Mouse (Mus musculus) testis, adult 2 months (tissue): ENCODE measurements at regions not wholly inside any gene's neighbourhood (a gene's known extent, or its start where the extent isn't known, plus 50 kb on each side); places are given as distances from the start of the nearest gene placed in this dataset.

ENCODE experiments used
- CTCF ChIP-seq: fragments of 200-500 bp; IDR thresholded peaks from 2 replicates; pipeline ENCODE4 v1.5.1; 2012; ENCODE audit warnings: low read depth, mild to moderate bottlenecking, inconsistent platforms, low read length, moderate library complexity; ENCODE audit not compliant: control insufficient read depth, insufficient read depth, insufficient replicate concordance
- POLR2A ChIP-seq: fragments of 200-500 bp; IDR thresholded peaks from 2 replicates; pipeline ENCODE4 v1.6.1; 2012; ENCODE audit warnings: low read depth, mild to moderate bottlenecking, inconsistent platforms, low read length, moderate library complexity; ENCODE audit not compliant: control insufficient read depth

DNA sequence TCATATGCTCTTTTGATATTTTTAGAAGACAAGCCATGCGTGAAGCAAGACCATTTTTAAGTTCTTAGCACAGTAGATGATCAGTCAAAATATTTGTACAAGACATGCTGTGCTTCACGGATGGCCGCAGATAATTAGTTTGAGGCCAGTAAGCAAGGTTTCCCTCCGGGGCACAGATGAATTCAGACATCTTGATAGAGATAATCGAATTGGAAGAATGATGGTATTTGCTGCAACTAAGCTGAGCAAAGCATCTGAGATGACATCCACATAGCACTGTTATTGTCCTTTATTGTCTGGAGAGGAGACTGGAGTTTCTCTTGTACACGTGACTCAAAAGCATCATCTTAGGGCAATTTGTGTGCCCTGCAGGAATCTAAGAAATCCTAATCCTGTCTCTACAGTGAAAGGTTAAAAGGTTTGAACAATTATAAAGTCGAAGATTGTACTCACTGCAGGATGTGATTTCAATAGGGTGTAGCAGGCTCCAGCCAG lies 335.5 kb downstream of the Gja1 start:
- TF ChIP-seq CTCF: no peak
- TF ChIP-seq POLR2A: no peak
